Mouse (Mus musculus): ENCODE measurements around the gene Mafg.

The Mafg gene

DNA sequence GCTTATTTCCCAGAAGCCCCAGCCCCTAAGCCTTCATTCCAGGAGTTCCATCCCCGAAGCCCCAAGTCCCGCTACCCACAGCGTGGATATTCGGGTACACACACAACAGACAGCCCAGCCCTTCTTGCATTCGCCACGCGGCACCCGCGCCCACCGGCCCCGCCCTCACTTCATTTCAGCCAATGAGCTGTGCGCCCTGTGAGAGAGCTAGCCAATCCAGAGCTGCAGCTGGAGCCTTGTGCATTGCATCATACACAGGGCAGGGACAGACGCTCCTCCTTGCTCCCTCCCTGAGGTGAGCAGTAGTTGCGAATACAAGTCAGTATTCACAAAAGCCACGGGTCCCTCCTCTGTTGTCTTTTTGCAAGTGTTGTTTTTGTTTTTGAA lies 10.2 kb upstream of the Mafg start, which contains the start of gene Pycr1:
Gene Pycr1, minus strand, starts transcription at position 169 of the 387 bp plus-strand sequence.
- DNase-seq: peak; percentile 95 to 96

DNA sequence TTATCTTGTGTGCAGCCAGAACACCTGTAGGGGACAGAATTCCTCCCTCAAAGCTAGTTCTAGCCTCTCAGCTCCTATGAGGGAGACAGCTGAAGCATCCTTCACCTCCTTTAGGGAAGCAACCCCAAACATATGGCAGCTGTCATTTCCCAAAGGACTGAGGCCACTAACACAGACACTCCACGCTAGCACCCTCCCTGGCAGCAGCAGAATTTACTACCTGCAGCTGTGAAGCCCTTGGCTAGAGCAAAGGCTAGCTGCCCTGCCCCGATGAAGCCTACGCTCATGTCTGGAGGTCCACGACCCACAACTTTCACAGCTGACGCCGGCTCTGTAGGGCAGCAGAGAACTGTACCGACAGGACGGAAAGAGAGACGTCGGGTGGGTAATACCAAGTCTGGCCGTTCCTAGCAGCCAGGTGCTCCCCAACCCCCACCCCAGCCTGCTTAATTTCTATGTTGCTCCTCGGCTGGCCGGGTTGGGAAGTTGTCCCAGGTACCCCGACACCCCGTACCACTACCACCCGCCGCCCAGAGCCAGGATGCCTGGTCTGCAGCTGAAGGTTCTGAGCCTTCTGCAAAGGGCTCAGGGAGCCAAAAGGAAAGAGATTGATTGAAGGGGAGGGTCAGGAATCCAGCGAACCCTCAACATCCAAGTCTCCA lies 9.7 kb upstream of the Mafg start:
- DNase-seq: peak in 1 of 2 experiments; percentile 26

DNA sequence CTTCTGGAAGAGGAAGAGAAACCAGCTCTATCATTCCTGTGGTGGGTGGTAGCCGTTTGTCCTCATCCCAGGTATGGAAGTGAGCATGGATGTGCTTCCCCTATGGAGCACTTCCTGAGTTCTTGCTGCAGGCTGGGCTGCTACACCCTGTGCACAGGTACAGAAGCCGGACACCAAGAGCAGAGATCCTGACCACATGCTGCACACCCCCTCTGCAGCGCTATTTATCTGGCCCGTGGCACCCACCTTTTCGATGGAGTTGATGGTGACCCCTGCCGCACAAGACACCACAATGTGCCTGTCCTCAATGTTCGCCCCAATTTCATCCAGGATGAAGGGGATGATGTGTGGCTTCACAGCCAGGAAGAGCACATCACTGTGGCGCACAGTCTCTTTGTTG lies 8.5 kb upstream of the Mafg start:
- no peak for DNase-seq

DNA sequence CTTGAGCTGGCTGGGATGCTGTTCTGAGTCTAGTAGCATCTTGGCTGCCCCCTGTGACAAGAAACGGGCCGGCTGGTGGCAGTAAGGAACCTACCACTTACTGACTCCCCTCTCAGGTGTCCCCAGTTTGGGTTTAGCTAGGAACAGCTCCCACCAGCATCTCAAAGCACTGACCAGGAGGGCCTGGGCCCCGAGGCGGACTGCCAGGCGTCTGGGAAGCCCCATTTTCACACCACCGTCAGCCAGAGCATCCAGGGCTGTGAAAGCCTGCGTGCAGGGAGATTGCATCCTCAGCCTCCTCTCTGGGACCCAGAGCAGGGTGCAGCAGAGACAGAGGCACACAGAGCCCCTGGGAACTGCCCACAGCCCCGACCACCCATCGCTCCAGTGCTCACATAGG lies 7.9 kb upstream of the Mafg start:
- no peak for DNase-seq

DNA sequence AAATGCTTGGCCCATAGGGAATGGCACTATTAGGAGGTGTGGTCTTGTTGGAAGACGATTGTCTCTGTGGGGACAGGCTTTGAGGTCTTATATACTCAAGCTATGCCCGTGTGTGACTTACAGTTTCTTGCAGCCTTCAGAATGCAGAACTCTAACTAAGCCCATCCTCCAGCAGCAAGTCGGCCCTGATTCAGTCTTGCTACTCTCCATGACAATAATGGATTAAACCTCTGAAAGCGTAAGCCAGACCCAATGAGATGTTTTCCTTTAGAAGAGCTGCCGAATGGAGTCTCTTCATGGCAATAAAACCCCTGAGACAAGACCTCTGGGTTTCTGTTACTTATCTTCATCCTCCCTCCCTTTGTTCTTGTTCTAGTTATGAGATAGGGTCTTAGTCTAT lies 1.4 kb upstream of the Mafg start:
- no peak for DNase-seq

DNA sequence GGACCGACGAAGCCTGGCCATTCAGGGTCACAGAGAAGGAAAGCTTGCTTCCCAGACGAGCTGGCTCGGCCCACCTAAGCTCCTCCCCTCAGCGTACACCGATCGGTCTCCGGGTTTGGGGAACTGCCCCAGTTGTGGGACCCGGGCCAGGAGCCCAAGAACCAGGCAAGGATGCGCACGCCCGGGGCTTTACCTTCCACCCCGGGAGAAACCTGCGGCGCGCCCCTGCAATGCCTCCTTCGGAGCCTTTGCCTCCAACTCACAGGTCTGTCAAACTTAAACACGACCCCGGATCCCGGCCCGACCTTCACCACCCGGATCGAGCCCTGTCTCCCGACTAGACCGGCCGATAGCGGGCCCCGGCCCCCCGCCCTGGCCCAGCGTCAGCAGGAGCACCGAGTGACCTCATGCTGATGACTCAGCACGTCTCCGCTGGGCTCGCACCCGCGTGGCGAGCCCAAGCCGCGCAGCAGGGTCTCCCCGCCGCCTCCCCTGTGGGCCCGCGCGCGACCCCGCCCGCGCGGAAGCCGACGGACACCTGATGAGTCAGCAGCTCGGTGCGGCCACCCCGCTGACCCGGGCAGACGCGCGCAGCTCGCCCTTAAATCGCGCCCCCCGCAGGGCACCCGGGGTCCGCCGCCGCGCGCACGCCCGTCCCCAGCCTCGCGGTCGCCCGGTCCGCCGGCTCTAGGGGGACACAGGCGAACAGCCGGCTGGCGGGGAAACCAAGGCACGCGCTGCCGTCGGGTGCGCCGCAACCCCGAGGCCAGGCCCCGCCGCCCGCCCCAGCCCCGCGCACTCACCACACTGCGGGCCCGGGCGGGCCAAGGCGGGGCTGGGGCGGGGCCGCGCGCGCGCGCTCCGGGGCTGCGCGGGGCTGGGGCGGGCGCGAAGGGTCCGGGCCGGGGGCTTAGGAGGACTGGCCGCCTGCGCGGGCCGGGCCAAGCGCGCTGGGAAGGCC lies 561 bp downstream of the Mafg start:
- peak; percentile 89 to 92 for DNase-seq

DNA sequence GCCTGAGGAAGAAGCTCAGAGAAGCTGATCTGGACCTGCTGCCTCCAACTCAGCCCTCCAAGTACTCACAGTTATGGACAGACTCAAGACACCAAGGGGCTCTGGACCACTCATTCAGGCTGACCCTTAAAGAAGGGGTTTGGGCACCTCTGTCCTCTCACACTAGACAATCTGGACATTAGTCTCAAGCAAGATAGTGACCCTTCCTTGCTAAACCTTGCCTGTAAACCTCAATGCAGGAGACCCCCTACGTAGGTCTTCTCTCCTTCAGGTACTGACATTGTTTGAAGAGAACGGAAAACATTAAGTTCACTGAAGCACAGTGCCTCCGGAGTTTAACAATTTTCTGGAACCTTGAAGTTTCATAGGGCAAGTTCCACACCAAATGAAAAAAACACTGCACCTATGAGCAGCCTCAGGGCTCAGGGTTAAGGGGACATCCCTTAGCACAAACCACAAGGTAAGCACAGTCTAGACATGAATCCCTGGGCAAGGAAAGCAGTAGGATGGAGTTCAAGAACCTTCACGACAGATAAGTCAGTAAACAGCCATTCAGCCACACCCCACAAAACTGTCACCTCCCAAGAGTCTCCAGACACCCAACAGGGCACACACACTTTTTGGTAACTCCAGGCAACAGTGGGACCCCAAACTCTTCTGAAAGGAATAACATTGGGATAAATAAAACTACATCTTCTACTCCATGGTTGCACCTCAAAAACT lies 1.5 kb downstream of the Mafg start:
- no peak for DNase-seq

DNA sequence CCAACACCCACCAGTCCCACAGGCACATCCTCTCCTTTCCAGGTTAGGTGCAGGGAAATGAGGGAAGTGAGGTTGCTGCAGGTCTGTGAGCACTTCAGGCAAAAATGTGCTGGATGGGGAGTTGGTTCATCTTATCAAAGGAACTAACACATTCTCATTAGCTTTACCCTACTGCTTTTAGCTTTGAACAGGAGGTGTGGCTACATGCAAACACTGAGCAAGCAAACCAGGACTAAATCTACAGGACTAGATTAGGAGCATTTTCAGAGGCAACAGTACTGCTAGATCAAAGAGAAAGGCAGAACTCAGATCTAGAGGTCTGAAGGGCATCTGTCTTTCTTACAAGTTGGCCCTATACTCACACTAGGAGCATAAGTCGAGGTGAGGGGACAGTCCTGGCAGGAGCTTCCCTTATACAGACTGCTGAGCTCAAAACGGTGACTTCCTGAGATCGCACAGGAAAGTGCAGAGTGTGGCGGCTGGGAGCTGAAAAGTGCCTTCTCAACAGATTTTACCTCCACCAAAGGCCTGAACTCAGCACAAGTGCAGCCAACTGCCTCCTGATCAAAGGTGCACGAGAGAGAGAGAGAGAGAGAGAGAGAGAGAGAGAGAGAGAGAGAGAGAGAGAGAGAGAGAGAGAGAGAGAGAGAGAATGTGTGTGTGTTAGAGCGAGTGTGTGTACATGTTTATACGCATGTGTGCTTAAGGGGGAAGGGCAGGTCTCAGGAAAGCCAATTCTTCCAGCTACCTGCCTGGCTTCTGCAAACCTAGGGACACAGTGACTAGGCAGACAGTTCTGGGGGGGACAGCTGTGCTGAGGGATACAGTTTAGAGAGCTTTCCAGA lies 2.3 kb downstream of the Mafg start:
- peak; percentile 66 to 79 for DNase-seq

DNA sequence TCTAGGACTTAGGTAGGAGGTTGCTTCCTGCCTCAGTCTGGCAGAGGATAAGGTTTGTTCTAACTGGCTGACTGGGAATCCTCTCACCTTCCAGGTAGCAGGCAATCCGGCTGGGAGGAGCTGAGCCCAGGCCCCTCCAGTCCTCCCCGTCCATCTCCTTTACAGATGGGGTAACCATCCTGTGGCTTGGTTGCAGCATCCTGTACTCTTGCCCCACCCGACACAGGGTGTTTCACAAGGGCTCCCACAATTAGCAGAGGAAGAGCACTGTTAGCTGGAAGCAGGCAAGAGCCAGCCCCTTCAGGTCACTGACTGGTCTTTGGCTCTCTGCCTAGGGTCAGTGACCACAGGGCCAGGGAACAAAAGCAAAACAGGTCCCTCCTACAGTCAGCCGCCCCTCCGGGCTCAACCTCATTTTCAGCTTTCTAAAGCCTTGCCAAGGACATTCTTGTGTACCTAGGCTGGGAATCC lies 3.0 kb downstream of the Mafg start:
- DNase-seq: peak; percentile 88 to 91

DNA sequence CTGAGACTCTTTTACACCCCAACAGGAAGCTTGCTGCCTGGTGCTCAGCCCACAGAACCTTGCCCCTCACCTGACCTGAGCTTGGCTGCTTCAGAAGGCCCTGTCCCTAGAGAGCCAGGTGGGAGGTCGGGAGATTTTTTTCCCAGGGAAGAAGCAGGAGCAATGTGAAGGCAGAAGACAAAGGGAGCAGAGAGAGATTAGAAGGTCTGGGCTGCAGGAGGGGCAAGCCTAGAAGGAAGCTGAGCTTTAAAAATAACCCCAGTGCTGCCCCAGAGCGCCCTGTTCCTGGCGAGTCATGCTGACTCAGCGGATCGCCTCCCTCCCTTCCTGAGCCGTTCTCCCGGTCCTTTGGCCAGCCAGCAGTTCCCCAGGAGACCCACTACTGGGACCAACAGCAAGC lies 3.5 kb downstream of the Mafg start:
- DNase-seq: peak; percentile 63 to 77

DNA sequence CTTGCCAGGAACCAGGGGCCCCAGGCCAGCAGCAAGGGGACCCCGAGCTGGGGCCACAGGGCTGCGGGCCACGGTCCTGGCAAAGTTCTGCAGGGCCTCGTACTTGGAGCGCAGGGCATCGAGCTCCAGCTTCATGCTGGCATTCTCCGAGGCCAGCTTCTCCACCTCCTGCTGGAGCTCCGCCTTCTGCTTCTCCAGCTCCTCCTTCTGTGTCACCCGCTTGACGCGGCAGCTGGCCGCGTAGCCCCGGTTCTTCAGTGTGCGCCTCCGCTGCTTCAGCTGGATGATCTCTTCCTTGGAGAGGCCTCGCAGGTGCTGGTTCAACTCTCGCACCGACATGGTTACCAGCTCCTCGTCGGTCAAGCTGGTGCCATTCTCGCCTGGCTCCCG lies 4.1 kb downstream of the Mafg start:
- peak; percentile 75 to 79 for DNase-seq

DNA sequence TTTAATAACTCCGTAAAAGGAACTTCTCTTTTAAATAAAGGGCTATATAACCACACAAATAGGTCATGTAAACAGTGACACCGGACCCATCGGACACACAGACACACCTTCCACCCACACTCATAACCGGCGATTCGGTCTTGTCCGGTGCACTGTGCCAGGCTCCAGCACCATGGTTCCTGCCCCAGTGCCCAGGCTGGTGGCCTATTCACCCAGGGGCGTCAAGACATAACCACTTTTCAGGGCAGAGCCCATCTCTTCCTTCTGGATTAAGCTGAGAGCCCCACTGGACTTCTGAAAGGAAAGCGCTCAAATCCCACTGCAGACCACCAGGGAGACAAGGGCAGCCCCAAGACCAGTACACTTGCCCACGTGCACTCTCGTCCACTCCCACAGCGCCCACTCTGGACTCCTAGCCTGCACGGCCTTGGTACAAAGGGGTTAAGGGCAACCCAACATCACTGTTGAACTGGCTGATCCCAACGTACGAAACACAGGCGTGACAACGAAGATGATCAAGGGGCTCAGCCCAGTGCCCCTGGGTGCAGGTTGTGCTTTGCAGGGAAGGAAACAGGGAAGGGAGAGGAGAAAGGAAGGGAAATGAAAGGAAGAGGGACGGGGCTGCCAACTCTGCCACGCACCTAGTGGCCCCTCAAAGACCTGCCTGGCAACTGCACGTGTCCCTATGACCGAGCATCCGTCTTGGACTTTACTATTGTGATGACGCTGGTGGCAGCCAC lies 4.6 kb downstream of the Mafg start:
- no peak for DNase-seq

DNA sequence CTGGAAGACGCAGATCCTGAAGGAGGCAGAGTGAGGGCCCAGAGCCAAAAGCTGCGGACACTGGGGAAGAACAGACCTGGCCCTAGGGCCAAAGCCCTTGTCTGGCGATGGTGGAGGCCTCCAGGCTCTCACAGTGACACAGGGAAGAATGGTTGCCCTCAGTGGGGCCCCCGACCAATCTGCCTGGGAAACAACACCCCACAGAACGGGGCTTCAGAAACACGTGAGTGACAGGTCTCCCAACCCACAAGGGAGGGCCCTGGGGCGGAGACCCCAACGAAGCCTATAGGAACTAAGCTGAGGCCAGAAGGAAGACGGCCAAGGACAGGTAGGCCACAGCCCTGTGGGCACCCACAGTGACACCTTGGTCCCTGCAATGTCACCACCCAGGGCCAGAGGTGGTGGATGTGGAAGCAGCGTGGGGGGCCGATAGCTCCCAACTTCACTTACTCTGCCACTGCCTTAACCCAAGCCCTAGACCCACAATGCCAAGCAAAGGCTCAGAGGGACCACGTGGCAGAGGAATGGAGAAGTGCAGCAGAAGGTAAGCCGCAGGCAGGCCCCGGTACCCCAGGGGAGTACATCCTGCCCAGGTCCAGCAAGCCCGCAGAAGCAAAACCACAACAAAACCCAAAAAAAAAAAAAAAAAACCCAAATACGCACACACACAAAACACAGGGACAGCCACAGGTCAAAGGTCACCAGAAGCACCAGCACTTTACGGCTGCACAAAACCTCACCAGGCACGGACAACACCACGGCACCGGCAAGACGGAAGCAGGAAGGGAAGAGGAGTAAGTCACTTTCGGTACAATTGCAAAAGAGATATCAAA lies 5.7 kb downstream of the Mafg start:
- DNase-seq: peak; percentile 52 to 61

DNA sequence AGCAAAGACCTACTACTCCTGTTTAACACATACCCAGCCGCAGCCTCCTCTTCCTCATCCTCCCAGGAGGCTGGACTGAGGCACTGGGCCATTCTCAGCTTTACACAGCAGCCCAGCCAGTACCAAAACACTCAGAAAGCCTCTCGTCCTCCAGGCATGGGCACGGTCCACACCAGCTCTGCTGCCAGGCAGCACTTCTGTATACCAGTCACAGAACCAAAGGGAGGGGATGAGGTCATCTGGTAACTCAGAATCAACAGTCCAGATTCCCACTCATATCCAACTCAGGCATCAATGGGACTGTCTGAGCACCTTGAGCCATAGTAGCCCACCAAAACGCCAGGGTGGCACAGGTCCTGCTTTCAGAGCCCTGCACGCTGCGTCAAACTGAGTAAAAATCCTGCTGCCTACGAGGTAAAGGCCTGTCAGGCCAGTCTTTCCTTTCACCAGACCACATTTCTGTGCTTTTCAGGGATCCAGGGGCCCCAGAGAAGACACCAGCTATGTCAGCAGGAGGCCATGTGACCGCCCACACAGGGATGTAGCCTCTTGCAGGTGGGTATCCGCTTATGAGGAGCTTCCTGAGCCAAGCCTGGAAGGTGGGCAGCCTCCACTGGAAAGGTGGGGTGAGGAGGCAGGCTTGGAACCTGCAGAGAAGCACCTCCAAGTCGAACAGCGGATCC lies 6.5 kb downstream of the Mafg start:
- no peak for DNase-seq

DNA sequence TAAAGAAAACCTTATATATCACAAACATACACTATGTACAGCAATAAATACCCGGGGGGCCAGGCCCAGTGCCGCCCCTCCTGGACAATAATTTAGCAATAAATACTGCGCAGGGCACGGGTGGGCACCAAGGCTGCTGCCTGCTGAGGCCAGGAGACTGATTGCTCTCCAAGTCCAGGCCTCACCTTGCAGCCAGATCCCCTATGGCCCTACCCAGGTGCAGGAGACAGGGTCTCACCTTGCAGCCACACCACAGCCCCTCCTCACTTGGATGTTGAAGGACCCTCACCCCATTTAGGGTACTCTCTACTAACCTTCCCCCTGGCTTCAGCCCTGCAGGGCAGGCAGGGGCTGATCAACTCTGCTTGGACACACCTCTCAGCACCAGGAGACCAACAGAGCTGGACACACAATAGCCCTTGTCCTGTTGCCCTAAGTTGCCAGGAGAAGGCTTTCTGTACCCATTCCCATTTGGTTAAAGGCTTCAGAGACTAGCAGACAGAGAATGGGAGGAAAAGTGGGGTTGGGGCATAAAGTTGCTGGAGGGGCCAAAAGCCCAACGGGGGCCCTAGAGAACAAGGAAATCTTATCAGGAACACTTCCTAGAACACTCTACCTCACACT lies 8.1 kb downstream of the Mafg start, which contains the start of gene Sirt7:
Gene Sirt7, minus strand, starts transcription at position 89 of the 624 bp plus-strand sequence.
- no peak for DNase-seq

DNA sequence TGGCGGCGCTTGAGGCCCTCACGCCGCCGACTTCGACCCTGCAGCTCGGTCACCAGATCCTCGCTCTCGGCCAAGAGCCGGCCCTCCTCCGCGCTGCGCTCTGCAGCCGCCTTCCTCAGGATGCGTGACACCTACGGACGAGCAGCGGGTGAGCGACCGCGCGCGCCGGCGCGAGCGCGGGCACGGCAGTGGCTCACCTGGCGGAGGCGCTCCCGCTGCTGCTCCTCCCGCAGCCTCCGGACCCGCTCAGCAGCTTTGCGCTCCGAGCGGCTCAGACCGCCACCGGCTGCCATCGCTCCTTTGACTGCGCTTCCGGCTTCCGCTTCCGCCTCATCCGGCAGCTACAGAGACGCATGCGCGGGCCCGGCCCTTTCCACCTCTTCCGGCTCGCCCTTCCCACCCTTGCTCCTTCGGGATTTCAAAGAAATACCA lies 8.7 kb downstream of the Mafg start:
- DNase-seq: peak; percentile 89 to 95

DNA sequence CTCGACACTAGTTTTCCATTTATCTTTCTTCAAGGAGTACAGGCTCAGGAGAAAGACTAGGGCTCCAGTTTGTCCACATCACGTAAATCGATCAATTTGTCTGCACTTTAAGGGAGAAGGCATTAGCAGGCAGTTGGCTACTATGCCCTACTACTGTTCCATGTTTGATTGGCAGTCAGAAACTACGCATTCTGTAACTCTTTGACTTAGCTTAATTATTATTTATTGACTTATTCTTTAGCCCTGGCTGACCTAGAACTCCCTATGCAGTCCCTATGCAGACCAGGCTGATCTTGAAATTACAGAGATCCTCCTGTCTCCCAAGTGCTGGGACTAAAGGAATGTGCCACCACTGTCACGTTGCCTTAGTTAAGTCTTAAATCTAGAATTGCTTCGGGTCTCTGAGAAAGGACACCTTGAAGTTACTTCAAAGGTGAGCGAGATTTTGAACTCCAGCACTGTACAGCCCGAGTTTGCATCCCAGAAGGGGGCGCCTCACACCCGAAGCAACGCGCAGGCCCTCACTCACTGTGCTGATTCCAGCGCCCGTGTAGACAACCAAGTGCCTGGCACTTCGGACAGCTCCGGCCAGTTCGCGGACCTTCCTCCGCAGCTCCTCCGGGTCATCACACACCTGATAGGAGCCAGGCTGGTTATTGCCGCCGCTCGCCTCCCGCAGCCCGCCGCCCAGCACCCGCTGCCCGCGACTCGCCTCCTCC lies 9.3 kb downstream of the Mafg start:
- peak; percentile 81 to 89 for DNase-seq

DNA sequence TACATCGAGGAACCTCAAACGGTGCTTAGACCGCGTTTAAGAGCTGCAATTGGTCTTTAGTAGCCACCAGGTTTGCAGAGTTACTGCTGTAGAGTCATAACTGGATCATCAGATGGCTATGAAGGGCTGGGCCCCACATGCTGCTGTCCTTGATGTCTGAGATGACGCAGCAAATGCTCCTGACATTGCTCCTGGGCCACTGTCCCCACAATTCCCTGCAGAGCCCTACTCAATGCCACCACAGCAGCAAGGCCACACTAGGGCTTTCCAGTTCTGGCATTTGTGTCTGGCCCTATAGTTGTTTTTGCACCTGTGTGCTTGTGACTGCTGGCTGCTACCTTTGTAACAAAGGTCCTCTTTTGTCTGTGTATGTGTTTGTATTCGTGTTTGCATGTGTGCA lies 10.6 kb downstream of the Mafg start:
- no peak for DNase-seq

DNA sequence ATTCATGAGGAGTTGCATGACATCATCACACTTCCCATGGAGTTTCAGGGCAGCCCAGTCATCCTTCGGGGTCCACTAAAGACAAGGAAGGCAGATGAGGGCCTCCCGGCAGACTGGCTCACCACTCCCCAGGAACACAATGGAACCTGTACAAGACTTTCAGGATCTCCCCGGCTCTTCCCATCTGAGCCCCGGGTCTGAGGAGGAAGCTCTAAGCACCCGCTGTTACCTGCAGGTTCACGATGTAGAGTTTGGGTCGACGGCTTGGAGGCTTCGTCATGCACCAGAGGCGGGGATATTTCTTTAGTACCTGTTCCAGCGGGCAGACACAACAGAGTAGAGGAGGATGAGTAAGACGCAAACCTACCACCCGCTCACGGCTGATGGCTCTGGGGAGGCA lies 13.2 kb downstream of the Mafg start:
- DNase-seq: no peak

Measured in kidney, postnatal 36 days (tissue).